Mouse (Mus musculus): Measurements from ENCODE around the gene Tmem182. TPM values are rescaled to one million over a fixed set of nuclear protein-coding genes. Genes with fewer than 3 reads are reported as not detected.

Gene Tmem182
- polyA plus RNA-seq, 1 experiment = 2.4 TPM

- no peaks in the 10 kb centered on the region for H3K36me3 ChIP-seq (ENCODE audit: control insufficient read depth, insufficient read depth, low read length)
- no peak overlapping the region for H3K27ac ChIP-seq (ENCODE audit: insufficient read depth, low read depth, low read length)
- WGBS = 89% methylated on average over 5 of the region's 5 CpGs
- TF ChIP-seq CTCF (conservative IDR thresholded peaks at IDR 0.05; ENCODE audit: insufficient read depth, insufficient read length, low read depth, low read length) (no peak), POLR2A (IDR thresholded peaks at IDR 0.05; ENCODE audit: low read depth, low read length) (no peak)
- no peak overlapping the region for H3K4me3 ChIP-seq (ENCODE audit: insufficient read depth, low read depth, low read length)
- DNase-seq = no peak
- no peaks in the 10 kb centered on the region for H3K27me3 ChIP-seq (replicated peaks; ENCODE audit: control insufficient read depth, insufficient read depth, low read length)
- H3K4me1 ChIP-seq (ENCODE audit: control insufficient read depth, insufficient read depth, low read length) = no peaks in the 10 kb centered on the region
Observed at GRCm38 (mm10) chr1:40841032-40841761, 35.8 kb downstream of the Tmem182 start.

DNA sequence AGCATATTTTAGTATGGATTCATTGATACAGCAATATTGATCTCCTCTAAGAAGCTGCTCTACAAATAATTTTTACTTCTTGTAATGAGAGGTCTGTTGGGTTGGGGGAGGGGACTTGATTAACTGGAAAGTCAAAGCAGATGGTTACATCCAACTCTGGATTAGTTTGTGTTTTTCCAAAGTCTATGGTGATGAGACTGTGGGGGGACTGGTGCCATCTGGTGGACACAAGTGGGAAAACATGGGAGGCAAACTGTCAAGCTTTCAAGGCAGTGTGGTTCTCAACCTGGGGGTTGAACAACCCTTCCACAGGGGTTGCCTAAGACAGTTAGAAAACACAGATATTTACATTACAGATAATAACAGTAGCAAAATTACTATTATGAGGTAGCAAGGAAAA lies 39.2 kb downstream of the Tmem182 start:
- no peaks in the 10 kb centered on the region for H3K4me1 ChIP-seq (ENCODE audit: control insufficient read depth, insufficient read depth, low read length)
- no peak overlapping the region for H3K27ac ChIP-seq (ENCODE audit: insufficient read depth, low read depth, low read length)
- TF ChIP-seq POLR2A (IDR thresholded peaks at IDR 0.05; ENCODE audit: low read depth, low read length) = no peak
- peak; percentile 84 for TF ChIP-seq CTCF (conservative IDR thresholded peaks at IDR 0.05; ENCODE audit: insufficient read depth, insufficient read length, low read depth, low read length)
- H3K27me3 ChIP-seq (replicated peaks; ENCODE audit: control insufficient read depth, insufficient read depth, low read length) = no peaks in the 10 kb centered on the region
- no peaks in the 10 kb centered on the region for H3K36me3 ChIP-seq (ENCODE audit: control insufficient read depth, insufficient read depth, low read length)
- peak; percentile 57 for DNase-seq
- H3K4me3 ChIP-seq (ENCODE audit: insufficient read depth, low read depth, low read length) = no peak overlapping the region

GRCm38 (mm10) chr1:40847196-40847938 lies 42.0 kb downstream of the Tmem182 start:
- WGBS = 51% methylated on average over 2 of the region's 2 CpGs
- no peaks in the 10 kb centered on the region for H3K27me3 ChIP-seq (replicated peaks; ENCODE audit: control insufficient read depth, insufficient read depth, low read length)
- H3K4me1 ChIP-seq (ENCODE audit: control insufficient read depth, insufficient read depth, low read length) = no peaks in the 10 kb centered on the region
- TF ChIP-seq CTCF (conservative IDR thresholded peaks at IDR 0.05; ENCODE audit: insufficient read depth, insufficient read length, low read depth, low read length) (no peak), POLR2A (IDR thresholded peaks at IDR 0.05; ENCODE audit: low read depth, low read length) (no peak)
- H3K4me3 ChIP-seq (ENCODE audit: insufficient read depth, low read depth, low read length) = no peak overlapping the region
- no peaks in the 10 kb centered on the region for H3K36me3 ChIP-seq (ENCODE audit: control insufficient read depth, insufficient read depth, low read length)
- H3K27ac ChIP-seq (ENCODE audit: insufficient read depth, low read depth, low read length) = no peak overlapping the region
- DNase-seq = no peak

GRCm38 (mm10) chr1:40851286-40851685 lies 45.9 kb downstream of the Tmem182 start:
- Histone ChIP-seq H3K27ac (ENCODE audit: insufficient read depth, low read depth, low read length) (no peak overlapping the region), H3K36me3 (ENCODE audit: control insufficient read depth, insufficient read depth, low read length) (no peaks in the 10 kb centered on the region), H3K27me3 (replicated peaks; ENCODE audit: control insufficient read depth, insufficient read depth, low read length) (no peaks in the 10 kb centered on the region), H3K4me1 (ENCODE audit: control insufficient read depth, insufficient read depth, low read length) (no peaks in the 10 kb centered on the region), H3K4me3 (ENCODE audit: insufficient read depth, low read depth, low read length) (no peak overlapping the region)
- TF ChIP-seq POLR2A (IDR thresholded peaks at IDR 0.05; ENCODE audit: low read depth, low read length) (no peak), CTCF (conservative IDR thresholded peaks at IDR 0.05; ENCODE audit: insufficient read depth, insufficient read length, low read depth, low read length) (no peak)
- no peak for DNase-seq

DNA sequence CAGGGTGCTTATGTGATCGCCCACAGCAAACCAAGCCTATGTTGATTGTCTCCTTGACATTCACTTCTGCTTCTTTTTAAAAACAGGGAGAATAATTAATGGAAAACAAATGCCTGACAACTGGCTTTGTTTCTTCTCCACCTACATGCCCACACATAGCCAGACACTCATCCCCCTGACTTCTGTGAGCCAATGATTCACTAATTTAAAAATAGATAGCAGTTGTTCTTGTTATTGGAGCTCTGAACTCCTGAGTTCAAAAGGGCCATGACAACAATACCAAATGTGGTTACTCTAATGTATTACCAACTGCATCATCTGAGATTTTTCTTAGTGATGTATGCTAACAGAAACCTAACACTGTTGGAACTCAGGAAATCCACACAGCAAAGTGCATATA lies 49.9 kb downstream of the Tmem182 start:
- Histone ChIP-seq H3K36me3 (ENCODE audit: control insufficient read depth, insufficient read depth, low read length) (no peaks in the 10 kb centered on the region), H3K4me3 (ENCODE audit: insufficient read depth, low read depth, low read length) (no peak overlapping the region), H3K27ac (ENCODE audit: insufficient read depth, low read depth, low read length) (no peak overlapping the region), H3K4me1 (ENCODE audit: control insufficient read depth, insufficient read depth, low read length) (no peaks in the 10 kb centered on the region), H3K27me3 (replicated peaks; ENCODE audit: control insufficient read depth, insufficient read depth, low read length) (no peaks in the 10 kb centered on the region)
- TF ChIP-seq CTCF (conservative IDR thresholded peaks at IDR 0.05; ENCODE audit: insufficient read depth, insufficient read length, low read depth, low read length) (no peak), POLR2A (IDR thresholded peaks at IDR 0.05; ENCODE audit: low read depth, low read length) (no peak)
- no peak for DNase-seq
- 84% methylated on average over 1 of the region's 1 CpGs for WGBS

DNA sequence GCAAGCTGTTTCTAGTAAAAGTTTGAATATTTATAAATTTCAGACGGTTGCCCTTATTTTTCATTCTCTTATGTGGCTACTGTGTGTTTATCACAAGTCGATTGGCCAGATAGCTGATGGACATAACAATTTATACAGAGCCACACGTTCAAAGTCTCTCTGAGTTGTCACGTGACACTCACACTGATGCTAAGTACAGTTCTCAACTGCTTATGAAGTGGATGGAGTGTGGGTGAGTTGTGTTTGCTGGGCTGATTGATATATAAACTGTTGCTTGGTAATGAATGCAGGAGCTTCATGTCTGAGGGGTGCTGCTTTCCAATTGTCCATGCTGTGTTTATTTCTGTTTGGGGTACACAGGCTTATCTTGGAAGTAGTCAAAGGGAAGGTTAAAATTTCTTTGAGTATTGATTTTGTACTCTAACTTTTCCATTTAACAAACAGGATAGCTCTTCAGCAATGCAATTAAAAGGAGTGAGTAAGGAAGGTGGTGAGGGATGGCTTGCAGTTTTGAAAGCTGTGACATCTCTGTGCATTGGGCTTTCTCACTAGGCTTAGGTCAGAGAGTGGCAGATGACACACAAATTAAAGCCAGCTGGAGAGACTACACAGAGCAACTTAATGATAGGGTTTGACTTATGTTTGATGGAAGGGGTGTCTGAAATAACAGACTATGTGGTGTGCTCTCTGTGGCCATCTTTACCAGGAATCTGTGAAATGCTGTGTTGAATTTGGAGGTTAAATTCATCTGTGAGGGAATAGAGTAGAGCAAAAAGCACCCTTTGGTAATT lies 51.6 kb downstream of the Tmem182 start:
- no peak overlapping the region for H3K4me3 ChIP-seq (ENCODE audit: insufficient read depth, low read depth, low read length)
- 71% methylated on average over 4 of the region's 4 CpGs for WGBS
- no peak for DNase-seq
- no peaks in the 10 kb centered on the region for H3K27me3 ChIP-seq (replicated peaks; ENCODE audit: control insufficient read depth, insufficient read depth, low read length)
- TF ChIP-seq POLR2A (IDR thresholded peaks at IDR 0.05; ENCODE audit: low read depth, low read length) (no peak), CTCF (conservative IDR thresholded peaks at IDR 0.05; ENCODE audit: insufficient read depth, insufficient read length, low read depth, low read length) (no peak)
- H3K4me1 ChIP-seq (ENCODE audit: control insufficient read depth, insufficient read depth, low read length) = no peaks in the 10 kb centered on the region
- no peaks in the 10 kb centered on the region for H3K36me3 ChIP-seq (ENCODE audit: control insufficient read depth, insufficient read depth, low read length)
- H3K27ac ChIP-seq (ENCODE audit: insufficient read depth, low read depth, low read length) = no peak overlapping the region

DNA sequence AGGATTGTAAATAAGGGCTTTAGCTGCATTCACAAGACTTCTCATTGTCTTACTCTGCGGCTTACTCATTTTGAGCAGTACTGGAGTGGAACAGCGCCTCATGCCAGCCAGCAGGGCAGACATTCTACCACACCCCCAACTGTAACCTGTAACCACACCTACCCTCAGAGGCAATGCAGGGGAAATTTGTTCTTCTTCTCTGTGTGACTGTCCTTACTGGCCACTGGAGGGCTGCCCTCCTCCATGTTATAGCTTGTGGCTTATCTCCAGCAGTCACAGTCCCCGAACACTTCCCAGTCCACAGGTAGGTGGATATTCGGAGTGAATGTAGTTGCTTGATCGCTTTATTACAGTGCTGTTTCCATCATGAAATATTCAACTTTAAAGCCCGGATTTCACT lies 59.6 kb downstream of the Tmem182 start:
- Histone ChIP-seq H3K27ac (ENCODE audit: insufficient read depth, low read depth, low read length) (no peak overlapping the region), H3K36me3 (ENCODE audit: control insufficient read depth, insufficient read depth, low read length) (no peaks in the 10 kb centered on the region), H3K4me3 (ENCODE audit: insufficient read depth, low read depth, low read length) (no peak overlapping the region), H3K4me1 (ENCODE audit: control insufficient read depth, insufficient read depth, low read length) (no peaks in the 10 kb centered on the region), H3K27me3 (replicated peaks; ENCODE audit: control insufficient read depth, insufficient read depth, low read length) (no peaks in the 10 kb centered on the region)
- 56% methylated on average over 6 of the region's 6 CpGs for WGBS
- no peak for TF ChIP-seq CTCF (conservative IDR thresholded peaks at IDR 0.05; ENCODE audit: insufficient read depth, insufficient read length, low read depth, low read length)
- TF ChIP-seq POLR2A (IDR thresholded peaks at IDR 0.05; ENCODE audit: low read depth, low read length) = no peak
- DNase-seq = no peak
